Mouse (Mus musculus): Measurements from ENCODE around the gene Ston1. TPM values are rescaled to one million over a fixed set of nuclear protein-coding genes. Genes with fewer than 3 reads are reported as not detected.

Ston1 gene
- polyA plus RNA-seq, 1 experiment: 6.5 TPM

- no peaks in the 10 kb centered on the region for H3K27me3 ChIP-seq (ENCODE audit: control insufficient read depth, insufficient read depth, low read length)
- DNase-seq: no peak
- 92% methylated on average over 15 of the region's 15 CpGs for WGBS
- H3K36me3 ChIP-seq (ENCODE audit: control insufficient read depth, insufficient read depth, low read length): no peaks in the 10 kb centered on the region
- no peak for TF ChIP-seq CTCF (IDR thresholded peaks at IDR 0.05; ENCODE audit: borderline replicate concordance, control insufficient read depth, extremely low read depth, insufficient read depth, low read length, poor library complexity)
- no peak for TF ChIP-seq POLR2A (IDR thresholded peaks at IDR 0.05; ENCODE audit: control insufficient read depth, extremely low read depth, insufficient read depth, low read length, poor library complexity)
- H3K4me1 ChIP-seq (replicated peaks; ENCODE audit: control insufficient read depth, insufficient read depth, low read length): no peaks in the 10 kb centered on the region
- H3K27ac ChIP-seq (ENCODE audit: control insufficient read depth, insufficient read depth, low read length): no peak overlapping the region
- no peak overlapping the region for H3K4me3 ChIP-seq (ENCODE audit: control insufficient read depth, insufficient read depth, low read length)
Measured at GRCm38 (mm10) chr17:88609361-88609760, 11.9 kb downstream of the Ston1 start.

- no peak overlapping the region for H3K4me3 ChIP-seq (ENCODE audit: control insufficient read depth, insufficient read depth, low read length)
- H3K27me3 ChIP-seq (ENCODE audit: control insufficient read depth, insufficient read depth, low read length): no peaks in the 10 kb centered on the region
- H3K27ac ChIP-seq (ENCODE audit: control insufficient read depth, insufficient read depth, low read length): no peak overlapping the region
- TF ChIP-seq CTCF (IDR thresholded peaks at IDR 0.05; ENCODE audit: borderline replicate concordance, control insufficient read depth, extremely low read depth, insufficient read depth, low read length, poor library complexity) (no peak), POLR2A (IDR thresholded peaks at IDR 0.05; ENCODE audit: control insufficient read depth, extremely low read depth, insufficient read depth, low read length, poor library complexity) (no peak)
- H3K36me3 ChIP-seq (ENCODE audit: control insufficient read depth, insufficient read depth, low read length): no peaks in the 10 kb centered on the region
- H3K4me1 ChIP-seq (replicated peaks; ENCODE audit: control insufficient read depth, insufficient read depth, low read length): no peaks in the 10 kb centered on the region
- WGBS: 82% methylated on average over 2 of the region's 2 CpGs
- DNase-seq: no peak
Measured at GRCm38 (mm10) chr17:88611057-88611456, 13.6 kb downstream of the Ston1 start.

- Histone ChIP-seq H3K27me3 (ENCODE audit: control insufficient read depth, insufficient read depth, low read length) (no peaks in the 10 kb centered on the region), H3K4me3 (ENCODE audit: control insufficient read depth, insufficient read depth, low read length) (no peak overlapping the region), H3K27ac (ENCODE audit: control insufficient read depth, insufficient read depth, low read length) (no peak overlapping the region), H3K36me3 (ENCODE audit: control insufficient read depth, insufficient read depth, low read length) (no peaks in the 10 kb centered on the region), H3K4me1 (replicated peaks; ENCODE audit: control insufficient read depth, insufficient read depth, low read length) (no peaks in the 10 kb centered on the region)
- 76% methylated on average over 6 of the region's 6 CpGs for WGBS
- no peak for DNase-seq
- TF ChIP-seq POLR2A (IDR thresholded peaks at IDR 0.05; ENCODE audit: control insufficient read depth, extremely low read depth, insufficient read depth, low read length, poor library complexity): no peak
- TF ChIP-seq CTCF (IDR thresholded peaks at IDR 0.05; ENCODE audit: borderline replicate concordance, control insufficient read depth, extremely low read depth, insufficient read depth, low read length, poor library complexity): no peak
Measured at GRCm38 (mm10) chr17:88613172-88613571, 15.7 kb downstream of the Ston1 start.

- no peak for TF ChIP-seq CTCF (IDR thresholded peaks at IDR 0.05; ENCODE audit: borderline replicate concordance, control insufficient read depth, extremely low read depth, insufficient read depth, low read length, poor library complexity)
- no peak for TF ChIP-seq POLR2A (IDR thresholded peaks at IDR 0.05; ENCODE audit: control insufficient read depth, extremely low read depth, insufficient read depth, low read length, poor library complexity)
- Histone ChIP-seq H3K36me3 (ENCODE audit: control insufficient read depth, insufficient read depth, low read length) (no peaks in the 10 kb centered on the region), H3K4me3 (ENCODE audit: control insufficient read depth, insufficient read depth, low read length) (no peak overlapping the region), H3K27me3 (ENCODE audit: control insufficient read depth, insufficient read depth, low read length) (no peaks in the 10 kb centered on the region), H3K4me1 (replicated peaks; ENCODE audit: control insufficient read depth, insufficient read depth, low read length) (no peaks in the 10 kb centered on the region), H3K27ac (ENCODE audit: control insufficient read depth, insufficient read depth, low read length) (no peak overlapping the region)
- 96% methylated on average over 3 of the region's 3 CpGs for WGBS
- no peak for DNase-seq
Measured at GRCm38 (mm10) chr17:88613721-88614120, 16.2 kb downstream of the Ston1 start.

GRCm38 (mm10) chr17:88614234-88614633 lies 16.8 kb downstream of the Ston1 start:
- 82% methylated on average over 3 of the region's 3 CpGs for WGBS
- no peaks in the 10 kb centered on the region for H3K4me1 ChIP-seq (replicated peaks; ENCODE audit: control insufficient read depth, insufficient read depth, low read length)
- H3K27ac ChIP-seq (ENCODE audit: control insufficient read depth, insufficient read depth, low read length): no peak overlapping the region
- no peaks in the 10 kb centered on the region for H3K36me3 ChIP-seq (ENCODE audit: control insufficient read depth, insufficient read depth, low read length)
- no peaks in the 10 kb centered on the region for H3K27me3 ChIP-seq (ENCODE audit: control insufficient read depth, insufficient read depth, low read length)
- no peak for DNase-seq
- H3K4me3 ChIP-seq (ENCODE audit: control insufficient read depth, insufficient read depth, low read length): no peak overlapping the region
- no peak for TF ChIP-seq CTCF (IDR thresholded peaks at IDR 0.05; ENCODE audit: borderline replicate concordance, control insufficient read depth, extremely low read depth, insufficient read depth, low read length, poor library complexity)
- TF ChIP-seq POLR2A (IDR thresholded peaks at IDR 0.05; ENCODE audit: control insufficient read depth, extremely low read depth, insufficient read depth, low read length, poor library complexity): no peak

- H3K27ac ChIP-seq (ENCODE audit: control insufficient read depth, insufficient read depth, low read length): no peak overlapping the region
- DNase-seq: no peak
- H3K4me1 ChIP-seq (replicated peaks; ENCODE audit: control insufficient read depth, insufficient read depth, low read length): no peaks in the 10 kb centered on the region
- no peak for TF ChIP-seq POLR2A (IDR thresholded peaks at IDR 0.05; ENCODE audit: control insufficient read depth, extremely low read depth, insufficient read depth, low read length, poor library complexity)
- TF ChIP-seq CTCF (IDR thresholded peaks at IDR 0.05; ENCODE audit: borderline replicate concordance, control insufficient read depth, extremely low read depth, insufficient read depth, low read length, poor library complexity): no peak
- no peak overlapping the region for H3K4me3 ChIP-seq (ENCODE audit: control insufficient read depth, insufficient read depth, low read length)
- H3K36me3 ChIP-seq (ENCODE audit: control insufficient read depth, insufficient read depth, low read length): no peaks in the 10 kb centered on the region
- no peaks in the 10 kb centered on the region for H3K27me3 ChIP-seq (ENCODE audit: control insufficient read depth, insufficient read depth, low read length)
- 100% methylated on average over 1 of the region's 1 CpGs for WGBS
Measured at GRCm38 (mm10) chr17:88614733-88615132, 17.2 kb downstream of the Ston1 start.
